In the genomic region with DNA sequence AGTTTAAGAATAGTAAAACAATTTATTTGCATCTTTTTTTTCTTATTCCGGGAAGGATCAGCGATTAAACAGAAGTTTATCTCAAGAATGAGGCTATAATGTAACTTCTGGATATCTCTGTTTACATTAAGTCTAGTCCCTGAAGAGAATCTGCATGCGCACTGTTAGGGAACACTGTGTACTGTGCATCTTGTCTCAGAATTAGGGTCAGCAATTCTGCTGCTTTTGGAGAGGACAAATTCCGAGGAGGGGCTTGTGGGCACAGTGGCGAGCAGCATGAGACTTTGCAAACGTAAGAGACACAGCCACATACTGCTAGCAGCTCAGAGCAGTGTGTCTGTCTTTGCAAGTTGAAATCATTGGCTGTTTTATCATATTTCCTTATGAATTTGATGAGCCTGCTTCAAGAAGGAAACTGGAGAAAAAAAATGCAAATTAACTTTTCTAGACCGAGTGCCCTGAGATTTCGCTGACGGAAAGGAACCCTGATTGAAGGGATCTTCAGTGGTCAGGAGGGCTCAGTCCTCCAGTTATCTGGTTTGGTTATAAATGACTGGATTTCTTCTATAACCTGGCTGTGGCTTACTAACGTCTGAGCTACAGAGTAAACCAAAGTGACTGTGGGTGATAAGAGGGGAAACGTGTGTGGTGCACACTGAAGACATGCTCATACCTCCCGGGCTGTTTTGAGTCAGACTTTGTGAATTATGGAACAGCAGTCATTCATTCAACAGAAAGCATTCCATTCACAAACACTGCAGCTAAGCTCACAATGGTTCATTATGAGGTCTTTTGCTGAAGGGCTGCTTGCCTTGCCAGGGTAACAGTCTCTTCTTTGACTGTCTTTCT, we compare ENCODE assay signal across 8 mouse cellular contexts.
DNase-seq lines count a peak whose midpoint lies in the region; ATAC-seq lines count a peak whose summit lies in the region.

No protein-coding gene starts in this region.

- H3K9ac ChIP-seq in hindbrain, embryonic 12.5 days: no peak overlapping the region

- no peaks in the 10 kb centered on the region for H3K36me3 ChIP-seq in hindbrain, embryonic 12.5 days

- peaks cover 18% of the 10 kb centered on the region for H3K4me1 ChIP-seq in hindbrain, embryonic 12.5 days

- WGBS in hindbrain, embryonic 12.5 days: 39% methylated on average over 12 of the region's 12 CpGs

- H3K4me3 ChIP-seq in hindbrain, embryonic 12.5 days: no peak overlapping the region

- peak overlapping the region; percentile 55 for H3K4me2 ChIP-seq in hindbrain, embryonic 12.5 days (replicated peaks)

- peaks cover 24% of the 10 kb centered on the region for H3K27me3 ChIP-seq in hindbrain, embryonic 12.5 days

- peak; percentile 61 for DNase-seq in A20 (ENCODE audit: low read depth, low spot score)
- DNase-seq in lung, postnatal 25 days (ENCODE audit: low spot score): peak; percentile 50
- no peak for DNase-seq in adrenal gland, adult 18-20 months (ENCODE audit: low spot score in 2 of 2)
- DNase-seq in frontal cortex, postnatal 14 days (ENCODE audit: low spot score in 2 of 2): no peak
- DNase-seq in adrenal gland, adult 2 months: no peak
- DNase-seq in cerebellum, adult 8-10 months: no peak

- peak; percentile 38 for ATAC-seq in activated CD4-positive, CD25-positive, alpha-beta regulatory T cell, adult 4 months
- peak; percentile 41; the same call in 1 of the 2 replicates for ATAC-seq in hindbrain, embryonic 12.5 days (ENCODE audit: low FRiP score)

- H3K27ac ChIP-seq in hindbrain, embryonic 12.5 days: peak overlapping the region; percentile 8; the same call in 1 of the 2 replicates

- no peaks in the 10 kb centered on the region for H3K9me3 ChIP-seq in hindbrain, embryonic 12.5 days (replicated peaks)

Comparison
In these comparisons a context has a peak if more than half of its experiments do, and no peak if none do; other contexts are left out.
1. DNase-seq: peak in A20 (single experiment) and lung, postnatal 25 days (single experiment); none in adrenal gland, adult 18-20 months (0 of 2), frontal cortex, postnatal 14 days (0 of 2), adrenal gland, adult 2 months (single experiment) and cerebellum, adult 8-10 months (single experiment).